Mouse (Mus musculus) monocyte, adult 5-6 weeks (primary cell): ENCODE data around the gene Avil. TPM values are rescaled to one million over a fixed set of nuclear protein-coding genes. Genes with fewer than 3 reads are reported as not detected.

Source experiments
- ATAC-seq: fragments of 153-309, 156-312 bp; replicated peaks from 2 replicates; pipeline ENCODE4 v1.8.0; 2017; ENCODE audit warnings: mild to moderate bottlenecking; ENCODE audit not compliant: low TSS enrichment, insufficient number of reproducible peaks, severe bottlenecking, poor library complexity, low FRiP score
- total RNA-seq: library from RNA; stranded (forward); fragments of 200-1000, 200-491, 200-594 nt; gene quantifications from 3 replicates; pipeline ENCODE4 v1.2.3, GENCODE M21; 2017

Gene Avil
- 1.1 to 13.0 TPM (median 4.4 TPM) in 3 replicates for total RNA-seq

DNA sequence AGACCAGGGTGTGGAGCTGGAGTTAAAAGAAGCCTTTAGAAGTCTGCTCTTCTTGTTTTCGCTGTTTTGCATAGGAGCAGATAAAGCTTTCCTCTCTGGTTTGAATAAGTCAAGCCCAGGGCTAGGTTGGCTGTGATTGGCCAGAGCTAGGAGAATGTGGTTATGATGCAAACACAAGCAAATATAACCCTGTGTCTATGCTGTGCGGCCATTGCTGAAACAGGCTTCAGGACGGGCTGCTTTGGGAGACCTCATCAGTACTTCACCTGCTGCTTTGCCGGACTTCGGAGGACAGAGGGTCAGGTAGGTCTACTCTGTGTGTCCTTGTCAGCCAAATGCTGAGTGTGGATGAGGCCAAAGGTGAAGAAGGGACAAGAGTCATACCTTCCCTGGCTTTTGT lies at the start of gene Avil:
Avil (plus strand) TSS at position 181 of the 400 bp plus-strand sequence.
- ATAC-seq, result no peak

DNA sequence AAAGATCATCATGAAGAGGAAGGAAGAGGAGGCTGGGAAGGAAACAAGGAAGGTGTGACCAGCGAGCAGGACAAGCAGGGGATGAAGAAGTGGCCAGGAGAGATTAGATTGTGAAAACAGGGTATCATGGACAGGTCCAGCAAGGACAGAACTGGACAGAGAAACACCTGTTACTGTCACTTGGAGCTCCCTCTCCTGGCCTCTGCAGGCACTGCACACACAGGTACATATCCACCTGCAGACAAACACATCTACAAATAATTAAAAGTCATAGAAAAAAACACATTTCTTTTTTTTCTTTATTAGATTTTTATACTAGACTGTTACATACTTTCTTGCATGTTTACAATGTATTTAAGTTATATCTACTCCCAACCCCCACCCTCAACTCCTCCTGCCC lies 48.1 kb upstream of the Avil start:
- no peak for ATAC-seq

DNA sequence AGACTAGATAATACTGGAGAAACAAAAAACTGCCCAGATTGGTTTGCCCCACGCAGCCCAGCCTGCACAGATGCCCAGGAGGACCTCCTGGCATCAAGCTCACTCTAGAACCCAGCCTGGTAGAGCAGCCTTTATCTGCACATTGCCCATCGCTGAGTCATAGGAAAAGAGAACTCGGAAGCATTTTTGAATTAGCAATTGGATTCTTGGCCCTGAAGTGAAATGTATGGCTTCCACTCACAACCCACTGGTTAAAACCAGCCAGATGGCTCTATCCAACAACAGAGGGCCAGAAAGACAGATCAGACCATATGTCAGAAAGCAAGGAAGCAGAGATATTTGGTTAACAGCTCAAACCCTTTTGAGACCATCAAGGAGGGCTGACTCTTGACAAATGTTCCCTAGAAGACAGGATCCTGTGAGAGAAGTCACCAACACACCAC lies 47.5 kb upstream of the Avil start:
- no peak for ATAC-seq

DNA sequence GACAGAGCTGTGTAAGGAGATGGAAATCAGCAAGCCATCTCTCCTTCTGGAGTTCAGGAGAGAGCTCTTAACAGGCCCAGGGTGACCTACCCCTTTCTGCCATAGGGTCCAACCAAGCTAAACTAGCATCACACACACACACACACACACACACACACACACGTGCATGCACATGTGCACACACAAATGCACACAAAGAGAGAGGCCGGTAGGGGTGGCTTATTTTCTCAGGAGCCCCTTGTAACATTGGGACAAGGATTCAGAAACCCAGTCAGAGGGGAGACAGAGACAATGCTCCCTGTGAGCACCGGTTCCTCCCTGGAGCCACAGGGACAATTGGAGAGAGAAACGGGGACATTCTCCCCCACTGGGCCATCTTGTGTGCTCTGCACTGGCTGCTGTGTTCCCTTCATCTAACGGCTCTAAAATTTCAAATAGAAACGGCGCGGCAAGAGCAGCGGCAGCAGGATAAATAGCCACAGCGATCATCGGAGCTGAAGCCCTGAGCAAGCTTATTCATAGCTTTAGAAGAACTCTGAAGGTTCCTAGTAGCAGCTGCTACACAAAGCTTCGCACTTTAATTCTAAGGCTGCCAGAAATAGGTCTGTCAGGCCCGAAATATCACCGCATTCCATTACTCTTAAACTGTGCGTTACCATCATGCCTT lies 43.7 kb upstream of the Avil start:
- no peak for ATAC-seq

DNA sequence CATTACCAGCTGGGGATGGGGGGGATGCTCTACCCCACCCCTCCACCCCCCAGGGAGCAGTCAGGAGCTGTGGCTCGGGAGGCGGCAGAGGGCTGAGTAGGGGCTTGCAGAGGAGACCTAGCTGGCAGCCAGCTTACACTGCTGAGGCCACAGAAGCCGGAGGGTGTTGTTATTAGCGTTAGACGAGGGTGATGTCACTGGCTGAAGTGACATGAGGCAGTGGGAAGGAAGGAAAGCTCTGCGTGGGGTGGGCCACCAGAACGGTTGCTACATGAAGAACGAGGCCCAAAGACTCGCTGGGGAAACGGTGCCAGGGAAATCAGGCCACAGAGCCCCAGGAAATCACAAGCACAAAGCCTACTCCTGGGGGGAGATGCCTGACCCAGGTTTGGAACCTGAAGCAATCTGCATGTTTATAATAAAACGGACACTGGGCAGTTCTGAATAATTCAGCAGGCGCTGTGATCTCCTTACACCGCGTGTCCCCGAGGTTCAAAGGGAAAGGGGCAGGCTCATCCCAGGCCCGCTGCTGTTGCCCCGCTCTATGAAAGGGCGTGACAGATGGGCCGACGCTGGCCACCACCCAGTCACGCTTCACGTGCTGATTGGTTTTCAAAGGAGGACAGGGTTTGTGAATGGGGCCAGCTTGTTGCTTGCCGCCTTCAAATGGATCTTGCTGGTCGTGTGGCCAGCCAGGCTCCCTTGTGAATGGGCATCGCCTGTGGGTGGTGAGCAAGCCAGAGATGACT lies 43.0 kb upstream of the Avil start:
- no peak for ATAC-seq

DNA sequence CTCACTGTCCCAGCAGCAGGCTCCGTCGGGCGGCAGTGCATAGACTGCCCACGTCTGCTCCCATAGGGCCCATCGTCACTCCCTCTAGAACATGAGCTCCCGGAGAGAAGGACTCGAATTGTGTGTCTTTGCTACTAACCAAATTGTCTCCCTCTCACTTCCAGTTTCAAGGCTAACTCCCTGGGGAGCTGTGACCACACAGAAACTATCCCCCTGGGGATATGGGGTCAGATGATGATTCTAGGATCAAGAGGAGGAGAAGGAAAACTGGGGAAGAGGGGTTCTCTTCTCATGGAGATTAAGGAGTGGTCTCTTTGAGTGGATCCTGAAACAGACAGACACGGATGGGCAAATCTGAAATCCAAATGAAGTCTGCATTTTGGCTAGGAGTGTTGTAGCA lies 40.0 kb upstream of the Avil start:
- ATAC-seq, result no peak

DNA sequence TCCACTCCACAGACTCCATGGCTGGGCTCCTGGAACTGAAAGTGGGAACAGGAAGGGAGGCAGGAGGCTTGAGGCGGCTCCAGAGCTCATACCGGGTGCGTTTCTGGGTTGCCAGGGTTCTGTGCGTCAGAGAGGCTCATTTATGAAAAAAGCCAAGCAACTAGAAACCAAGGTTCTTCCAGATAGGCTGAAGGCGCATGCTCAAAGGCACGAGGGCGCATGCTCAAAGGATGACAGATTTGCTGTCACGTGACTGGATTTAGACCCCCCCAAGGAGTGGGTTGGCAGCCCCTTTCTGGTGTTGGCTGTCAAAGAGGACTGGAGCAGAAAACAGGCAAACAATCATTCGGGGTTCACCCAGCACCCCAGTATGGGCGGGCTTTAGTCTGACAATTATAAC lies 38.8 kb upstream of the Avil start:
- no peak for ATAC-seq

DNA sequence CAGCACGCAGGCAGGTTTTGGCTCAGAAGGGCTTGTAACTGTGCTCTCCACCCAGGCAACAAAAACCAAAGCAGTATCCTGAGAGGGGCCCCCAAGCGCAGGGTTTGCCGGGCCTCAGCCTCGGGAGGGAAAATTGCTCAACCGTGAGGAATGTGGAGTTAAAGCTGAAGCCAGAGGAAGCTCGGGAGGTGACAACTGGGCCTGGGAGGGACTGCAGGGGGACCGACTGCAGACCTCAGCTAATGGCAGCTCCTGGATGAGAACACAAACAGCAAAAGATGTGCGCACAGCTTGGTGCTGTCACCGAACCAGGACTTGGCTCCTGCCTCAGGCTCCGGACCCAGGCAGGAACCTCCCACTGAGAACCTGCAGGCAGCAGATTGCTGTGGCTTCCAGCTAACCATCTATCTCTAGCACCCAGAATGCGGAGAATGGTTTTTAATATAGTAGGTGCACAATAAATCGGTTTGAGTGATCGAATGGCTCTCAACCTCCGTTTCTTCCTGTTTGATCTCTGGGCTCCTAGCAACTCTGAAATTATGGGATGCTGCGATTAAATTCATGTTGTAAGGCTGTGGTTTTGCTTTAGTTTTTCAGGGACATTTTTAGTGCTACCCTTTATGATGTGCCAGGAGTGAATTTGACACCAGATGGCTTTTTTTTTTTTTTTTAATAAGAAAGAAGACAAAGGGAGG lies 38.1 kb upstream of the Avil start:
- ATAC-seq, result no peak

DNA sequence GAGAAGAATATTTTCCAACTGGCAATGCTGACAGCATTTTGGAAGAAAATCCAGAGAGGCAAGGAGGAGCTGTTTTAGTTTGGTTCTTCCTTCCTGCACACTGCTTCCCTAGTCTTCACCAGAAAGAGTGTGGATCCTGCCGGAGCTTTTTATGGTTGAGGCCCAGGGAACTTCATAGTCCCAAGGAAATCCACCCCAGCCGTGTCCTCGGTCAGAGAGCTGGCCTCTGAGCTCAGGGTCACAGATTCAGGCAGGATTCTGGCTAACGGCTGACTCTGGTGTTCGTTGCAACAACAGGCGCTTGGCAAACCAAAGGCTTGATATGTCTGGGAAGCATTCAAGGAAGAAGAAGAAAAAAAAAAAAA lies 37.6 kb upstream of the Avil start:
- no peak for ATAC-seq

DNA sequence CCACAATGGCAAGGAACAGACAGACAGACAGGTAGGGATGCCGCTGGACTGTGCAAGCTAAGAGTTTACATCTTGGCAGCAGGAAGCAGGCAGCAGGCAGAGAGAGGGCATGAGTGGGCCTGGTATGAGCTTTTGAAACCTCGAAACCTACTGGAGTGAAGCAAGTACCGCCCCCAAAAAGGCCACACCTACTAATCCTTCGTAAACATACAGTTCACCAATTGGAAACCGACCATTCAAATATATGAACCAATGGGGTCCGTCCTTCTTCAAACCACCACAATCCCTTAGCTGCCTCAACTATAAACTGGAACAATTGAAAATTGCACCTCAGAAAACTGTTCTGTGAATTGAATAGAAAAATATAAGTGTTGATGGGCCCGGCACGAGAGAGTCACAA lies 36.7 kb upstream of the Avil start:
- ATAC-seq, result no peak

DNA sequence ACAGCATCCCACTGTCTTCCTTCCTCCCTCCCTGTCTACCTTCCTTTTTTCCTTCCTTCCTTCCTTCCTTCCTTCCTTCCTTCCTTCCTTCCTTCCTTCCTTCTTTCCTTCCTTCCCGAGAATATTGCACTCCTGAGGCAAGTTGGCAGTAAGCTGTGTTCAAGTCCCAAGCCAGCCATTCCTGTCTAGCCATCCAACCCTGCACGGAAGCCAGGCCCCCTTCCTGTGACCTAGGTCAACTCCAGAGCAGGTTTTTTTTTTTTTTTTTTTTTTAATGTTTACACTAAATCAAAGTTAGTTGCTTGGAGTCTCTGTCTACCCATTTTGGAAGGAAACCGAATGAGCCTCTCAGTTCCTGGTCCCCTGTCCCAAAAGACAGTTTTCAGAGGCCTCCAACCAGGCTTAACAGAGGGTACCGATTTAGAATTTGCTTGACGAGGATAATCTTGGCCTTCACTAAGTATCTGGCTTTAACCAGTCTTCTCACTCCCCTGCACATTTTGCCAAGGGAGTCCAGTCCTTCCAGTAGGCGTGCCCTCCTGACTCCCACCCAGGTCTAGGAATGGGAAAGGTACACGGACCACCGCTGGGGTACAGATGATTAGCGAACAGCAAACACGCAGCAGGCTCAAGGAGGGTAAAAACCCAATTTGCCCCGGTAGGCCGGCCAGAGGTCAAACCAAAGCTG lies 29.0 kb upstream of the Avil start:
- ATAC-seq, result no peak

DNA sequence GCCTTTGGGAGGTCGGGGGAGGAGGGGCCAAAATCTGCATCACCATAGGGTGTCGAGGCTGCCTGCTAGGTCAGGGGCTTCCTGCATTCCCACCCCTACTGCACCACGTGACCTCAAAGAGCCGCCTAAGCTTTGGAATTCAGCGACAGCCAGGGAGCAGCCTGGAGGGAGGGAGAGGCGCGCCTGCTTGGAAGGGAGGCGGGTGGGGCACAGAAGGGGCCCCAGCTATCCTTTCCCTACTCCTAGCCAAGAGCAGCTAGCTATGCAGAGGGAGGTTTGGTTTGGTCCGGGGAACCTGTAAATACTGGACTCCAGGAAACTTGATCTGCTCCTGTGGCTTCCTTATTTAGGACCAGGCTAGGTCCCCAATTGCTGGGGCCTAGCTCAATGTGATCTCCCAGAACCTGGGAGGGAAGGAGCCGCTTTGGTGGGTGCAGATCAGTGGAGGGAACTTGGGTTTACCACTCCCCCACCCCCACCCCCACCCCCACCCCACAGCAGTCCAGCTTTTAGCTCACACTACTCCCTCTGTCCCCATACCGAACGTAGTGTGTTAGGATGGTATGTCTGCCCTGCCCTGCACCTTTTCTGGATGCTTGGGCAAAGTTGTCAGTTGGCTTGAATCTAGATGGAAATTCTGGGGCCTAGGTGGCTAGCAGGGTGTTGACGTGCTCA lies 28.3 kb upstream of the Avil start:
- ATAC-seq, result no peak

DNA sequence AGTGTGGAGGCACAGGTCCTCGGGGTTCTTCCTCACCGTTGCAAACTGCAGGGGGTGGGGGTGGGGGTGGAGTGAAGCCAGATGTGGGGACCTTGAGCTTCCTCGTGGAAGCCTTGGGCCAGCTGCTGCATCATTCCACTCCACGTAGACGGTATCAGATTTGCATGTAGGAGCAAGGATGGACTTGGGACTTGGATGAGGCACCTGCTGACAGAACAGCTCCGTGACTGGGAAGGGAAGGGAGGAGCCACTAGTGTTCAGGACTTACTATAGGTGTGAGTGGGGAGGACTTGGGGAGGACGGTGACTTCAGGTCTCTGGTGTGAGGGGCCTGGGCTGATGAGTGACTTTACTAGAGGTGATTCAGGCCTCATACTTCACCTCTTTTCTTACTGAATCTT lies 27.5 kb upstream of the Avil start:
- no peak for ATAC-seq

DNA sequence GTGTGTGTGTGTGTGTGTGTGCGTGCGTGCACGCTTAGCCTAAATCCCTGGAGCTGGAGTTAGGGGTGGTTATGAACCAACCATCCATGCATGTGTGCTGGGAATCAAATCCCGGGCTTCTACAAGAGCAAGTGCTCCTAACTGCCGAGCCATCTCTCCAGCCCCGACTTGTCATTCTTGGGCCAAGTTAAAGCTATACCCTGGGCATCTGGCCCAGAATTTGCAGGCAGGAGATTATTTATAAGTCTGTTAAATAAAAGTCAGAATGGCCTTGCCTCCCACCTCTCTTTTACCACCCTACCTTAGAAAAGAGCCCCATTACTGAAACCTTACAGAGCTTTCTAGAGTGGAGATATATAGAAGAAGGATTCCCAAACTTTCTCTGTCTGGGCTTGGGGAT lies 24.8 kb upstream of the Avil start:
- ATAC-seq, result no peak

DNA sequence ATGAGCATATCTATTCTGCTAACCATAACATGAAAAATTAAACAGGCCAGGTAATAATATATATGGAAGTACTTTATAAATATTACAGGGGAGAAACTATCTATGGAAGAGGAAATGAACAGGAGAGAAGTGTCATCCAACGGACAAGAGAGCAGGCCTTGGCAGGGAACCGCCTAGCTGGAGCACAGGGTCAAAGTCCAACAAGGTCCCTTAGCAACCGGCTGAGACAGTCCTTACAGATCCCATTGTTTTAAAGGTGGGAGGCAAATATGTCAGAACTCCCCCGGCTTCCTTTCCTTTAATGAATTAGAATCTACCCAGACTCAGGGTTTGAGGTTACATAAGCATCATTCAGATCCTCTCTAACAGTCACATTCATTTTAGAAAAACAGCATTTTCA lies 23.4 kb upstream of the Avil start:
- ATAC-seq, result no peak

DNA sequence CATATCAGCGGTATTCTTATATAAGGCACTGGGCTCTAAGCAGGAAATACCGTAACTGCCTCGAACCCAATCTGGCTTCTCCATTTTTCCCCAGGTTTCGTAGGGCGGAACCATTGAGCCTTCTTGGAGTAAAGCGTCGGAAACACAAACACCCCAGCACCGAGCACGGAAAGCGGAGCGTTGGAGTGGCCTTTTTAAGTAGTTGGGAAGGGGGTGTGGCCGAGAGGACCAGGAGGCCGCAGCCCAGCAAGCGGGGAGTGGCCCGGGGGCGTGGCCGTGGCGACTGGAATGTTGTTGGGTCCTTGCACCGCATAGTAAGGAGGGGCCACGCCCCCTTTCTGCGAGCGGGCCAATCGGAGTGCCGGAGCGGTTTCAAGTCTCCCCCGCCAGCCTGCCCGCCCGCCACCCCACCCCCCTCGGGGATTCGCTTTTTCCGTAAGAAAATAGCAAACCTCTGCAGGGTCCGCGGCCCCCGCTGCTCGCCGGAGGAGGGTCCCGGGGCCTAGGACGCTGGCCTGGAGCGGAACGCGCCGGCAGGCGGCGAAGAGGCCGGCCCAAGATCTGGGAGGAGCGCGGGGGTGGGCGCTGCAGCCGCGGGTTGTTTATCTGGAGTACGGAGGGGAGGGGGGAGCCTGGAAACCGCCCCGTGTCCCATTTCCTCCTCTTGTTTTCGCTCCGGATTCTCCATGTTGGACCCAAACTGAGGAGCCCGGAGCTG lies 22.1 kb upstream of the Avil start, which contains the start of gene Ctdsp2:
Ctdsp2 (plus strand) TSS at position 441 of the 718 bp plus-strand sequence.
- peak; percentile 86 for ATAC-seq

DNA sequence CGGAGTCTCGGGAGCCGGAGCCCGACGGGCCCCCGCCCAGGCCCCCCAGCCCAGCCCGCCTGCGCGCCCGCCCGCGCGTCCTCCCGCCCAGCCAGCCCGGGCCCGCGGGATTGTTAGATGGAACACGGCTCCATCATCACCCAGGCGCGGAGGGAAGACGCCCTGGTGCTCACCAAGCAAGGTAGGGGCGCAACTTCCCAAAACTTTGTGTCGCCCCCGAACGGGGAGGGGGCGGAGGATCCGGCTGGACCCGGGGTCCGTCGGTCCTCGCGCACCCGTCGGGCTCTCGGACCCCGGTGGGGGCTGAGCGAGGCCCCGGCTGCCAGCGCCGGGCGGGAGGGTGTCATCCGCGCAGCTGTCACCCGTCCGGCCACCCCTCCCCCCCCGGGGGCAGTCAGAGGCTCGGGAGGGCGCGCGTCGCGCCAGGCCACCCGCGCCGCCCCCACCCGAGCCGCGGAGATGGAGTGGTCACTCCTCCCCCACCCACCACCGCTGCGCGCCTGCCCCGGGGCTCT lies 21.3 kb upstream of the Avil start:
- no peak for ATAC-seq

DNA sequence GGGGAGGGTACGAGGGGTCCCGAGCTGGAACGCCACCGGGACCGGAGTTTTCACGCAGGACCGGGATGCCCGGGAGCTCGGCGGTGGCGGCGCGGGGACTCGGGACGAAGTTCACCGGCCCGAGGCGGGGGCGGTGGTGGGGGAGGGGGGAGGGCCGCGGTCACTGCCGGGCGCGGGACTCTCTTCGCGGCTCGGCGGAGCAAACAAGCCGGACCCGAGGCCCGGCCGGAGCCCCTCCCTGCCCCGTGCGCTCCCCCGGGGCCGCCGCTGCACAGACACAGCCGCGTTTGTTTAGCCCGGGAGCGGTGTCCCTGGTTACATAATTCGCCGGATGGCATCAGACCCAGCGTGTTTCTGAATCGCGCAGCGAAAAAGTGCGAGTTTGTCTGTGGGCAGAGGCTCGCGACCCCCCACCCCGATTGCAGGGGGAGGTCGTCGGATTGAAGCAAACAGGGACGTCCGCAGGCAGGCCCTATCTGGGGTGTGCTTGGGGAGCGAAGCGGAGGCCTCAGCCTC lies 20.8 kb upstream of the Avil start:
- no peak for ATAC-seq
